Mouse (Mus musculus) gastrocnemius, adult 8-10 months (tissue): Measurements from ENCODE around the gene Hes1. TPM values are rescaled to one million over a fixed set of nuclear protein-coding genes. Genes with fewer than 3 reads are reported as not detected.

Experiments used
- DNase-seq, 2 experiments: peaks; one replicate each; pipeline ENCODE4 v3.0.0; 2022; ENCODE audit warnings: low spot score in 2 of 2
- total RNA-seq, 4 experiments: library from RNA; stranded (reverse); gene quantifications; 2 replicates each; pipeline ENCODE4 v1.2.4; 2022

Hes1 gene
- 10 to 100 TPM in 2 of 4 experiments, 1 to 10 TPM in 2; 8.9 to 13.4 (median 9.9) TPM for total RNA-seq

DNA sequence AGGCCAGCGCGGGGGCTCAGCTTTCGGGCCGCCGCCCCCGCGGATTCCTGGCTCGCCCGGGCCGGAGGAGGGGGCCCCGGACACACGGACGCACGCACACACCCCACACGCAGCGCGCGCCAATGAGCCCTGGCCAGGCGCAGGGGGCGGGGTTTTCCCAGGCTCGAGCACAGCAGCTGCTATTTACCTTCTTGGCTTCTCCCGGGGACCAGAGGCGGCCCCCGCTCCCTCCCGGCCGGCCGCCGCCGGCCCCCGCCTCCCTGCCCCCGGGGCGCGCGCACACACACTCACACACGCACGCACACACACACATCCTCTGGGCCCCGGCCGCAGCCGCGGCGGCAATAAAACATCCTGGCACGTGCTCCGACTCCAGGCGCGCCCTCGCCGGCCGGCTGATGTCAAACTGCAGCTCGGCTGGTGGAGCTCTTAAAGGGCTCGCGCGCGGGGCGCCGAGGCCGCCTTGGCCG is at the start of gene Hes1:
Hes1 (plus strand) TSS at position 401 of the 470 bp plus-strand sequence.
- peak; percentile 90 to 92 for DNase-seq

DNA sequence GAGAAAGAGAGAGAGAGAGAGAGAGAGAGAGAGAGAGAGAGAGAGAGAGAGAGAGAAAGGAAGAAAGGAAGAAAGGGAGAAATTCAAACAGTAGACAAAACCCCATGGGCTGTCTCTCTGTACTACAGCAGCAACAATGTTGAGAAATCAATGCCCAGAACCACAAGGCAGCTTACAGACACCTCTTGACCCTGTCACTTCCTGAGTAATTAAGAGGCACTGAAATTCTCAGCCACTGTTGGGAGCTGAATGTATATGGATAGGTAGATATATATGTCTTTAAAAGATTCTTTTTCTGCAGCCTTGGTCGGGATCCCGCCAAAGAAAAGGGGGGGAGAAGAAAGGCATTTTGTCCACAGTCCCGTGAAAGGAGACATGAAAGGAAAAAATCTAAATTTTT is 48.1 kb upstream of the Hes1 start:
- DNase-seq, result no peak

DNA sequence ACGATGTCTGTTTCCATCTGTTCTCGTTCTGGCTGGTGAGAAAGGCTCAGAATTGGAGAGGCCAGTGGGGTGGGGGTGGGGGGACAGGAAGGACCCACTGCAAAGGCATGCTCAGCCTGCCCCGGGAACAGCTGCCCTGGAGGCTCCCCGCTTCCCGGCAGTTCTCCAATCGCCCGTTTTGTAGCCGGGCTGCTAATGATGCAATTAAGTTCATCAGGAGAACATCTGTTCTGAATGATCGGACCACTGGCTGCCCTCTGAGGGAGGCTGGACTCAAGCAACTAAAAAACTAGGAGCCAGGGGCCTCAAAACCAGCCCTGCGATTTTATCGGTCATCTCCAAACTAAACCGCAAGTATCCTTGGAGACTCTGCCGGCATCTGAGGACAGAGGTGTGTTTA is 44.1 kb upstream of the Hes1 start:
- peak in 1 of 2 experiments; percentile 40 for DNase-seq

DNA sequence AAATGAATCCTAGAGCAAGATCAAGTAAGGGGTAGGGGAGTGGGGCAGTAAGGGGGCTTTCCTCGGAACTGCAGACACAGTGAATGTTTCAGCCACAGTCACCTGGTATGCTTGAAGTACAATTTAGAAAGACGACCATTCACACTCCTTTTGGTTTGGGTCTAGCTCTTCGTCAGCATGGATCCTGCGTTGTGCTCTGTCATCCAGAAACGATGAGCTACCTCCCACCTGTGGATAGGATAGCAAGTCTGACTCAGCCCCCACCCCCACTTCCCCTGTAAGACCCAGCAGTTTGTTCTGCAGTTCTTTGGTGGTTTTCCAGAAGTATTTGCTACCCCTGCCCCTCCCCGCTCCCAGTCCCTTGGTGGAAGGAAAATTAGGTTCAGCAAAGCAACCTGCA is 41.8 kb upstream of the Hes1 start:
- no peak for DNase-seq

DNA sequence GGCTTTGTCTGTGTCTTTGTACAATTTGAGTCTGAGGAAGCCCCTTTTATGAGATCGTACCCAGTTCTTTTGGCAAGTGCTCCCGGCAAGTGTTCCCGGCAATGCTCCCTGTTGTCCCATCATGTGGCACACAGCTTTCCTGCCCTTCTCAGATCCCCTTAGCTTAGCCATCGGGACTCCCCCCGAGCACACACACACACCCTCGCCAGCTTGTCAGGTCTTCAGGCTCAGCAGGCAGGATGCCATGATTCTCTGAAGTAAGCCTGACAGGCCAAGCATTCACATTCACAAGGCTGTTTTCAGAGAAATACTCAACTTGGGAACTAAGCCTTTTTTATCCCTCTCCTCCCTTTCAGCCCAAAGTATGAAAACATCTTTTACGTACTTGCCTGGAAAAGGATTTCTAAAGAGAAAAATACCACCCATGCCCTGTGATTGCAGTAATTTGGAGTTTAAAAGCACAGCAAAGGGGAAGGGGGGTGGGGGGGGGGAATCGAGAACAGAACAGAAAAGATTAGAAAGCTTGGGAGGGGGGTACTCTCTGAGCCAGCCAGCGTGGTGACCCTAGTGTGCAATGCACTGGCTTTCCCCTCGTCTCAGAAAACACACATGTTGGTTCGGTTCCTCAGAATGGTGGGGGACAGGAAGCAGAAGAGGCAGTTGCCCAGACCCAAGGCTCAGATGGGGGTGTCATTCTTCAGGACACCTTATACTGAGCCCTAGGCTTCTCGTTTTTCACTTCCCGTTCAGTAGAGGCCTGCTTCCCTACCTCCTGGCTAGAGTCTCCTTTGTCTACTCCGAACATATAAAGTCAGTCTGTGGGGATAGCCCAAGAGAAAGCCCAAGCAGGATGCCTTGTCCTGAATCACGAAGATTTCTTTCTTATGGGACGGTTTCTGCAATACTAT is 41.0 kb upstream of the Hes1 start:
- DNase-seq, result no peak

DNA sequence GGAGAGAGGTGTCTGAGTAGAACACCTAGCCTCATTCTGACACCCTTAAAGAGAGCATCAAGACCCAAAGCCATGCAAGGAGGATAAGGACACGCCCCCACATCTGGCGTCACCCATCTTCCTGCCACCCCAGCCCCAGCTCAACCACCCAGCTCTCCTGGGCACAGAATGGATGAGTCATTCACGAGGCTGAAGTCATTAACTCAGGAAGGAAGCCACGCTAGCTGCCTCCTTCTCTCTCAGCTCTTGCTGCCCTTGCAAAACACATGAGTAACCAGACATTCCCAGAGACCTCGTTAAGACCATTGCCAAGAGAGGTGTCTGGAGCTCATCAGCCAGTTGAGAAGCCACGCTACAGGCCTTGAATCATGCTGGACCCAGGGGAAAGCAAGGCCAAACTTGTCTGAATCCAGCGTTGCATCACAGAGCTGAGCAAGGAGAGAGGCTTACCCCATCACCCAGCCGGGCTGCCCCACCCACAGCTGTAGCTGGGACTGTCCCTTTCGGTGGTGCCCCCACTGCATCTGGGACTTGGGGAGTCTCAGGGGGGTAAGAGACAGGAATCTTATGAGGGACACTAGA is 39.4 kb upstream of the Hes1 start:
- DNase-seq, result peak; percentile 32 to 40

DNA sequence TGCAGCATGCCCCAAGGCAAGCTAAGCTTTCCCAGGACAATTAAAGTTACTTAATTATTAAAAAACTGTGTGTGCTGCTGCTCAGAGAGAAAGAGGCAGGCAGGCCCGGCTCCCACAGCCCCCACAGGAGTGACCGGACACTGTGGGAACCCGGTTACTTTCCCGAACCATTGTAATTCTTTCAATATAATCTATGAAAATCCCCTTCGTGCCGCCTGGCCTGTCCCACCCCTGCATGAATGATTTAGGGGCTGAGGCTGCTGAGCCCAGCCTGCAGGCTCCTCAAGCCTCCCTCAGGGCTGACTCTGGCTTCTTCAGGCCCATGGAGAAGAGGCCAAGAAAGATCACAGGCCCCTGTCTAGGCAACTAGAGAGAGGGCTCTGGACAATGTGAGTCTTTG is 36.0 kb upstream of the Hes1 start:
- no peak for DNase-seq

DNA sequence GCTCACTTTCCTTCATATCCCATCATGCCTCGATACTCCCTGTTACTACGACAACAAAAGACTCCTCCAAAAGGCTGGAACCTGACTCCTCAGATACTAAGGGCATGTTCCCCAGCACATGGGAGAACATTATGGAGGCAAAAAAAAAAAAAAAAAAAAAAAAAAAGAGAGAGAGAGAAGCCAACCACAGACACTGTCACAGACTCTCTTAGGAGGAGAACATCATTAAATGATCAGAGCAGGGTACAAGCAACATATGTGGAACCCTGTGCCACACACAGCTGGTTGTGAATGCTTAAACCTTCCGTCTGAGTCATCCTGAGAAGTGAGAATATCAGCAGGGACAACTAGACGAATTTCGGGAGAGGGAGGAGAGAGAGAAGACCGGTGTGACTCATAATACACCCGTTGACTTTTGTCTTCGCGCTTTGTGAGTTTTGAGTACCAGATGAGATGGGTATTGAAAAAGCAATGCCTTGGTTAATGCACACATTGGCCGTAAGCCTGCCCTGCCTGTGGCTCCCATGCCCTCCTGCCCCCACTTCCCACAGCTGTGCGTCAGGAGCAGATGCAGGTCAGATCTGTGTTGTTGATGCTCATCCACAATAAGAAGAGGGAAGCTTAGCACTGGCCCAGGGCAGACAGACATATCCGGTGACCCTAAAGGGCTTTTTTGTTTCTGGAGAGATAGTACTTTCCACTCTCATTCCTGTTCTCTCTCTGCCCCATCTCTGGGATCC is 34.8 kb upstream of the Hes1 start:
- DNase-seq, result no peak

DNA sequence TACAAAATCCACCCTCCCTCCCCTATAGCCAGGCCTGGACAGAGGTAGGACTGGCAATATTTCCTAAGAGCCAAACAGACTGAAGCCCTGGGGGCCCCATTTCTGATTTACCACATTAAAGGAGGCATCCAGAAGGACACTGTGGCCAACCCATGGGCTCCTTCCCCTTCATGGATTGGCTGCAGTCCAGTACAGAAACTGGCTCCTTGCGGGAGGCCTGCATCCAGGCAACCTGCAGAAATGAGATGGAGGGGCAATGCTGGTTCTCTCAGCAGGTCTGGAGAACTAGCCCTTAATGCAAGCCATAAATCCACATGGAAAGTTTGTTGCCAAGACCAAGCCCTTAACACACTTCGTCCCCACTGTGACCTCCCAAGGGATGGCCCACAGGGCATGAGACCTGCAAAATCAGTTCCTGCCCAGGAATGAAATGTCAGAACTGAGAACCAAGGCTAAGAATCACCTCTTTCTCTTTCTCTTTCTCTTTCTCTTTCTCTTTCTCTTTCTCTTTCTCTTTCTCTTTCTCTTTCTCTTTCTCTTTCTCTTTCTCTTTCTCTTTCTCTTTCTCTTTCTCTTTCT is 31.8 kb upstream of the Hes1 start:
- DNase-seq, result no peak

DNA sequence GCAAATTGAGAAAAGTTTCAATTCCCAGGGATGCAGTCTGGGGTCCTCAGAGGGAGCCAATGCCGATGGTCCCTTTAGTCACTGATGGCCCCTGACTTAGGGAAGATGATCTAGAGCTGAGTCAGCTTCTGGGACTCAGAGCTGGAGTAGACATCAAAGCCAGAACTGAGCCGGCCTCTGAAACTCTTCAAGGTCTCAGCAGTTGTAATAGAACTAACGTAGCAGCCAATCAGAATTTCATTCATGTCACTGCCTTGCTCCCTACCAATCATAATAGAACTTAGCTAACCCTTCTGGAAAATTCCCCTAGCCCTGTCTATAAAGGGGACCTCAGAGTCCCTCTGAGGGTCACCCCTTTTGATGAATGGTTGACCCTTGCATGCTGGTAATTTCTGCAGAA is 30.8 kb upstream of the Hes1 start:
- DNase-seq, result no peak

DNA sequence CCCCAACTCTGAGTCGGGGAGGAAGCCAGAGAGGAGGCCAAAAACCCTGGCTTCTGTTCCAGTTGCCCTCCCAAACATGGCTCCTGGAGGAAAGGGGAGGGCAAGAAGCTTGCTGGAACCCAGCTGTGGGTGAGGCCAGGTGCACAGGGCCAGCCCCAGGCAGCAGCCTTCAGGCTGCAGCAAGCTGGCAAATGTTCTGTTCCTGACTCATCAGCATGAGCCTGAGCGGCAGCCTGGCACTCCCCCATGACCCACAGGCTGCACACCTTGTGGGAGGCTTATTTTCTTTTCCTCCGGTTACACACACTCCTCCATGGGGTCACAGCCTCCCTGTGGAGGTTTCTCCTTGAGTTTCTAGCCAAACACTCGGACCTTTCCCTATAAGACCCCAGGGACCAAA is 30.2 kb upstream of the Hes1 start:
- no peak for DNase-seq

DNA sequence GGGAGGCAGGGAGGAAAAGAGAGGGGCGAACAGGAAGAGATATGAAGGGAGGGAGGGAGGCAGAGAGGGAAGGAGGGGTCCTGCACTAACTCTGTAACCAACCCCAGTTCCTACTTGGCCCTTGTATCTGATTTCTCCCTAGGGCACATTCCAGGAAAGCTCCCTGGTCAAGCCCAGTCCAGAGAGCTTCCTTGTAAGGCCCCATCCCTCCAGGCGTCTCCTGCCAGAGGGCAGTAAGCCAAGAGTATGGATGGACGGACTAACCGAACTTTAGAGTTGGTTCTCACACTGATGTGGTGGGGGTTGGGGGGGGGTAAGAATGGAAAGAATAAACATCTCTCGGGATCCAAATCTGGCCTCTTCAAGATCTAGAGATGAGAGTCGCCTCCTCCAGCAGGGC is 29.7 kb upstream of the Hes1 start:
- peak in 1 of 2 experiments; percentile 45 for DNase-seq

DNA sequence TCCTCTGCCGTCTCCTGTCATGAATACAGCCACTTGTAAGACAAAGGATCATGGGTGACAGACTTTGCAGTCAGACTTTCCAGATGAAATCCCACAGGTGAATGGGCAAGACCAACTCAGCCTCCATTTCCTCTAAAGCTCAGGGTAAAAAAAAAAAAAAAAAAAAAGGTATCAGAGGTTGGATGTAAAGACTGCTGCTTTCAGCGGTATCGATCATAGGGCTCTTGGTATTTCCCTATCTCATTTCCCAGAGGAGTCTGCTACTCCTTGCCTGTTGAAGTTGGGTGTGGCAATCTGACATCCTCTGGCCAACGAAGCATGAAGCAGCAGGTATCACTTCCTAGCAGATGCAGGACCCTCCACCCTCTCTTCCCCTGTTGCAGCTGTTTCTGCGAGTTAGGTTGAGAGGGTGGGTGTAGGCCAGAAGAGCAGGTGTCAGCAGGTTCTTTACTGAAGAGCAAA is 29.2 kb upstream of the Hes1 start:
- no peak for DNase-seq

DNA sequence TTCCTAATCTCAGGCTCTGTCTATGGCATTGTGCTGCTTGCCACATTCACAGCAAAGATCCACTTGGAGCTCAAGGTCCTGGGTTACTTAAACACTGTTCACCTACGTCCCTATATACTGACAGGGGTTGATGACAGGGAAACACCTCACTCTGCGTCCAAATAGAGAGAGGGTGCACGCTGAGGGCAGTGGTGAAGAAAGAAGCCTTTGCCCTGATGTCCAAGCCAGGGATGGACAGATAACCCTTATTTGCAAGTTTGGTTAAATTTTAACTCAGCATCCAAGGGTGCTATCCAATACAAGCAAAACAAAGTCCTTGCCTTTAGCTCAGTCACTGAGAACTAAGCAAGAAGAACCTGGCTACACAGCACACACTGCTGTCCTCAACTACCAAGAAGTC is 28.1 kb upstream of the Hes1 start:
- no peak for DNase-seq

DNA sequence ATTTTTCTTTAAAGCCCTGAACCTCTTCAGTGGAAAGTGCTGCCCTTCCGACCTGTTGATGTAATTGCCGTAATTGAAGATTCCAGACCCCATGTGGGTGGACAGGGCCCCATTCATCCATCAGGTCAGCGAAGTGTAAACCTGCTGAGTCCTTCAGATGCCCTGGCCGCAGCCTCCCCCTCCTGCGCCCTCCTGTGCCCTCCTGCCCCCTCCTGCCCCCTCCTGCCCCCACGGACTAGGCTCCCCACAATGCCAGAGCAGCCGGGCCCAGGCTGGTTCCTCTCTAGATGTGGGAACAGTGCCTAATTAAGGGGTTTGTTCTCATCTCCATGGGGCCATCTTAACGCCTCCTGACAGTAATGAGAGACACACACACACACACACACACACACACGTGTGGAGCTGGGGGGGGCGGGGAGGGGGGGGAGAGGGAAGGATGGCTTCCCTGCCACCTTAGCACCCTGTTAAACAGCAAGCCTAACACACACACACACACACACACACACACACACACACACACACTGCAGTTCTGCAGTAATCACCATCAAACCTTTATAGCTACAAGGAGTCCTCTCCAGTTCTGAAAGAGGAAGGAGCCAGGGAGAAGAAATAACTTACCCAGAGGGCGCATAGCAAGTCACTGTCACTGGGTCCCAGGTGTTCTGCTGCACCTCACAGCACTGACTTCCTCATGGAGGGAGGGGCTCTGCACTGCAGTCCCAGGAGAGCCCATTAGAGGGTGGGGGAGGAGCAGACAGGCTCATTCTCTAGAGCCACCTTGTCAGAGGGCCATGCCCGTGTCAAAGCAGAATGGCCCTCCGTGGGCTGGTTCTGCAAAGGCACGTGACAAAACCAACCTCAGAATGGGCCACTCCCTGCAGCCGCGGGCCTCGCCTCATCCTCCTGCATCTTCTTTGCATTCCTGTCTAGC is 25.3 kb upstream of the Hes1 start:
- no peak for DNase-seq

DNA sequence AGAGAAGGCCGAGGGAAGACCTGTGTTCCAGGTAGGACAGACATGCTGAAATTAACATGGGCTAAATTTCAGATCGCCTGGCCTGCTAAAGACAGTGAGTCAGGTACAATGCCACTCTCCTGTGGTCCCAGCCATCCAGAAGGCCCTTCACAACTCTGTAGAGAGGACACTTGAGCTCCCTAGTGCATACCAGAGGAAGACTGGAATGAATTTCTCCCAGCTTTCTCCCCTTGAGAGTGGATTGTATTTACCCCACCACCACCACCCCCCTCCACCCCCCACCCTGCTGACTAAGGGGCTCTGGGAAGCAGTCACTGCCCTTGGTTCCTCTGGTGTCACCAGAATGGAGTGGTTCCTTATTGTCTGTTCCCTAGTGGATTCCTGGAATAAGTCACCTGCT is 24.3 kb upstream of the Hes1 start:
- DNase-seq, result no peak

DNA sequence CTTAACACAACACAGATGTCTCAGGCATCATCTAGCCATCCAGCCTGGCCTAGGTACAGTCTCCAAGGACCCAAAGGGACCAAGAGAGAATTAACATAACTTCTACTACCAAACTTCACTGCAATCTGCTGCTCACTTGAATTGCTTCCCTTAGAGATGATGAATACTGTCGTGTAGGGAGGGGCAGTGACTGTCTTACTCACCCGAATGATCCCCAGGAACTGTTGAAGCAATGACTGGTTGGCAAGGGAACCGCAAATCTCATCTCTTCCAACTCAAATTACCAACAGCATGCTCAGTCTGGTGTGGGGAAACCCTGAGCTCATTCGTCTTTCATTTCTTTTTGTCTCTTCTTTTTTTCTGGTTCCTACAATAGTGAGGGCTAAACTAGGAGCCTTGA is 21.3 kb upstream of the Hes1 start:
- no peak for DNase-seq

DNA sequence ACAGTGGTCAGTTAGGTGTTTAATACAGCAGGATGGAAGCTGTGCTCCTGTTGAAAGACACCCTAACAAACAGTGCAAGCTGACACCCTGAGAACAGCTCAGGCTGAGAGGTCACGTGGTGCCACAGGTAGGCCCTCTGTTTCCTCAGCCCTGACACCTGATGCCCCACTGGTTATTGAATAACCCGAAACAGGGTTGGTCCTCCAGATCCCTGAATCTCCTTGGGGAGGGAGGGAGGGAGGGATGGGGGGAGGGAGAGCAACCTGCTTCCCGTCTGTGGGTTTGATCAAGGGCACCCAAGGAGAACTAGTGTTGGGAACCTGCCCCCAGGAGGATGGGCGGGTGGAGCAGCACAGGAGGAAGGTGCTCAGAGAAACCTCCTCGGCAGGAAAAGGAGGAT is 18.6 kb upstream of the Hes1 start:
- DNase-seq, result no peak

DNA sequence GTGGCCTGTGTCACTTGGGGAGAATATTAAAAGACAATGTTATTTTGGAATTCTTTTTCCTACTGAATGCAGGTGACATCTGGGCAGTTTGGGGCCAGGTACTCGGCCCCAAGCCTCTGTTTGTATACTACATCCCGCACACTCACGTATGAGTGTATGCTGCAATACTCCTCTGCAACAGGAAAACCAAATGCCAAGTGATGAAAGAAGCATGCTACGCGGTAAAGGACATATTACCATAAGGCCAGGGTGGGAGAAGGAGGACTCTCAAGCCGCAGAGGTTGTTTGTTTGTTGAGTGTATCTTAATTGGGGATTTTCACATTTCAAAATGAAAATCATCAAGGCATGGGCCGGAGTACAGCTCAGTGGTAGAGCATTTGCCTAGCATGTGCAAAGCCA is 17.2 kb upstream of the Hes1 start:
- DNase-seq, result no peak

DNA sequence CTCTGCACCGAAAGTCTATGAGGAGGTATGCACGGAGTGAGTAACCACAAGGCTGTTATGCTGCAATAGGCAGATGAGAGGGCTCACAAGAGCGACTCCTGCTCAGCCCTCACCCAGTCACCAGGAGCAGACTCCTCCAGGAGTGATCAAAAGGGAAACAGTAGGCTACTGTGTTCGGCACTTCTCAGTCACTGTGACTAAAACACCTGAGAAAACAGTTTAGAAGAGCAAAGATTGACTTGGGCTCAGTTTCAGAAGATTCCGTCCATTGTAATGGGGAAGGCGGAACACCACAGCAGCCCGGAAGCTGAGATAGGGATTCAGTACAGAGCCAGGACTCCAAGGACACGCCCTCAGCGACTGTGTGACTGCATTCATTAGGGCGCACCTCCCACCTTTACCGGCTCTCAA is 16.8 kb upstream of the Hes1 start:
- DNase-seq, result no peak
